ENCODE assay signal across 8 mouse cellular contexts in the genomic region with DNA sequence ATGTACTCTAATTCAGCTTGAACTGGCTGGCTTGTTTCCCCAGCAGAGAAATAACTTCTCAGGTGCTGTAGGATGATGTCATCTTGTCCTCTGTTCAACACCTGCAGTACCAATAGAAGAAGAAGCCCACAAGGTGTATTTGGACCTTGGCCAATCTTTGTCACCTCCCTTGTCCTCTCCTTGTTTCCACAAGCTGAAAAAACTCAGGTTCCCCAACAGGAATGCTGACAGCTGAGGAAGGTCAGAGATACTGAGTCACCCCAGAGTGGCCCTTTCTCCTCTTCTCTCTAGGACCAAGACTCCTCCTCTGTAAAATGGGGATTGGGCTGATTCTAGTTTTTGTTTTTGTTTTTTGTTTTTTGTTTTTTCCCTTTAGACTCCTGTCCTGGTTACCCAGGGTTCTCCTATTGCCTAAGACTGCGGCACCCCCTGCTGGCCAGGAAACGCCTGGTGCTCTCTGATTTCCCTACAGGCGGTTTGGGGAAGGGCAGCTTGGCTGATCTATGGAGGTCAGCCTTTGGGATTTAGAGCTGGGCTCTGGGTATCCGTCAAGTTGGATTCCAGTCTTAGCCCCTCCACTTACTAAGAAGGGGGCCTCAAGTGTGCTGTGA. TPM values are rescaled to one million over a fixed set of nuclear protein-coding genes. Genes with fewer than 3 reads are reported as not detected.
DNase-seq lines count a peak whose midpoint lies in the region; ATAC-seq and TF ChIP-seq lines count a peak whose summit lies in the region.

No protein-coding gene starts in this region.

- peak; percentile 89 for DNase-seq in hindbrain, embryonic 11.5 days (ENCODE audit: low spot score)
- DNase-seq in gastrocnemius, postnatal 10 days = peak; percentile 87
- DNase-seq in kidney, adult 2 months = peak; percentile 91
- peak; percentile 90 for DNase-seq in limb, embryonic 11.5 days (ENCODE audit: low spot score)
- DNase-seq in monocyte, adult 2 months (ENCODE audit: low read depth in 1 of 2, low spot score in 2 of 2) = peak; percentile 61 to 82
- peak; percentile 77 to 89 for DNase-seq in spleen, postnatal 4 days (ENCODE audit: low spot score in 2 of 2)

- no peak overlapping the region for H3K4me3 ChIP-seq in hindbrain, embryonic 11.5 days (ENCODE audit: low read depth, low read length)
- H3K4me3 ChIP-seq in hindbrain, embryonic 13.5 days = no peak overlapping the region
- H3K4me3 ChIP-seq in kidney, adult 2 months (ENCODE audit: insufficient read depth, low read depth, low read length) = no peak overlapping the region
- no peak overlapping the region for H3K4me3 ChIP-seq in limb, embryonic 11.5 days (ENCODE audit: low read depth, low read length)

- WGBS in hindbrain, embryonic 11.5 days = 3% methylated on average over 4 of the region's 4 CpGs
- 3% methylated on average over 4 of the region's 4 CpGs for WGBS in hindbrain, embryonic 13.5 days
- 2% methylated on average over 4 of the region's 4 CpGs for WGBS in kidney, adult 2 months
- WGBS in limb, embryonic 11.5 days = 7% methylated on average over 4 of the region's 4 CpGs

- H3K4me2 ChIP-seq in hindbrain, embryonic 11.5 days (replicated peaks; ENCODE audit: low read depth, low read length) = no peak overlapping the region
- no peak overlapping the region for H3K4me2 ChIP-seq in hindbrain, embryonic 13.5 days
- H3K4me2 ChIP-seq in limb, embryonic 11.5 days (ENCODE audit: low read depth, severe bottlenecking) = no peak overlapping the region

- no peaks in the 10 kb centered on the region for H3K27me3 ChIP-seq in hindbrain, embryonic 11.5 days (ENCODE audit: control insufficient read depth, insufficient read depth, low read length)
- no peaks in the 10 kb centered on the region for H3K27me3 ChIP-seq in hindbrain, embryonic 13.5 days
- H3K27me3 ChIP-seq in kidney, adult 2 months (replicated peaks; ENCODE audit: control insufficient read depth, insufficient read depth, low read length) = no peaks in the 10 kb centered on the region
- no peaks in the 10 kb centered on the region for H3K27me3 ChIP-seq in limb, embryonic 11.5 days (ENCODE audit: control insufficient read depth, insufficient read depth, low read length)

- no peaks in the 10 kb centered on the region for H3K9me3 ChIP-seq in hindbrain, embryonic 11.5 days (ENCODE audit: control insufficient read depth, low read length)
- no peaks in the 10 kb centered on the region for H3K9me3 ChIP-seq in hindbrain, embryonic 13.5 days
- H3K9me3 ChIP-seq in limb, embryonic 11.5 days (ENCODE audit: control insufficient read depth, low read length) = no peaks in the 10 kb centered on the region

- H3K9ac ChIP-seq in hindbrain, embryonic 11.5 days (ENCODE audit: low read depth, low read length) = no peak overlapping the region
- H3K9ac ChIP-seq in hindbrain, embryonic 13.5 days = no peak overlapping the region
- H3K9ac ChIP-seq in limb, embryonic 11.5 days (ENCODE audit: low read length) = no peak overlapping the region

- peak; percentile 99 for TF ChIP-seq CTCF in kidney, adult 2 months (conservative IDR thresholded peaks at IDR 0.05; ENCODE audit: insufficient read depth, insufficient read length, low read depth, low read length)

- ATAC-seq in hindbrain, embryonic 11.5 days (ENCODE audit: low FRiP score) = peak; percentile 38
- no peak for ATAC-seq in hindbrain, embryonic 13.5 days (ENCODE audit: low FRiP score)
- ATAC-seq in common myeloid progenitor, adult 5-6 weeks (replicated peaks; ENCODE audit: low read depth, poor library complexity, severe bottlenecking) = peak; percentile 91
- no peak for ATAC-seq in limb, embryonic 11.5 days (ENCODE audit: insufficient number of reproducible peaks, low FRiP score, low TSS enrichment, low read depth)

- H3K27ac ChIP-seq in hindbrain, embryonic 11.5 days (ENCODE audit: low read depth, low read length) = no peak overlapping the region
- no peak overlapping the region for H3K27ac ChIP-seq in hindbrain, embryonic 13.5 days
- H3K27ac ChIP-seq in kidney, adult 2 months (ENCODE audit: insufficient read depth, low read depth, low read length) = no peak overlapping the region
- no peak overlapping the region for H3K27ac ChIP-seq in limb, embryonic 11.5 days (replicated peaks; ENCODE audit: low read depth, low read length)

- no peaks in the 10 kb centered on the region for H3K4me1 ChIP-seq in hindbrain, embryonic 11.5 days (replicated peaks; ENCODE audit: control insufficient read depth, insufficient read depth, low read length)
- no peaks in the 10 kb centered on the region for H3K4me1 ChIP-seq in hindbrain, embryonic 13.5 days (replicated peaks)
- H3K4me1 ChIP-seq in kidney, adult 2 months (ENCODE audit: control insufficient read depth, insufficient read depth, low read length) = no peaks in the 10 kb centered on the region
- no peaks in the 10 kb centered on the region for H3K4me1 ChIP-seq in limb, embryonic 11.5 days (ENCODE audit: control insufficient read depth, insufficient read depth, low read length)

- no peaks in the 10 kb centered on the region for H3K36me3 ChIP-seq in hindbrain, embryonic 11.5 days (ENCODE audit: control insufficient read depth, insufficient read depth, low read length)
- no peaks in the 10 kb centered on the region for H3K36me3 ChIP-seq in hindbrain, embryonic 13.5 days
- H3K36me3 ChIP-seq in kidney, adult 2 months (ENCODE audit: control insufficient read depth, insufficient read depth, low read length) = no peaks in the 10 kb centered on the region
- H3K36me3 ChIP-seq in limb, embryonic 11.5 days (ENCODE audit: control insufficient read depth, insufficient read depth, low read length) = no peaks in the 10 kb centered on the region

- no peak for TF ChIP-seq POLR2A in kidney, adult 2 months (IDR thresholded peaks at IDR 0.05; ENCODE audit: low read depth, low read length)

RNA-seq across cellular contexts. Expression of a gene that starts 26.4 kb away (rescaled TPM):
- 96.5 and 113 TPM in 2 replicates for polyA plus RNA-seq in hindbrain, embryonic 11.5 days (2014; fragmentation: Nextera tagmentation; extraction: Ambion mirVana)
- 145 TPM in 2 replicates for polyA plus RNA-seq in hindbrain, embryonic 13.5 days (2015; fragmentation: Nextera tagmentation; extraction: Ambion mirVana)
- 9.4 and 13.5 TPM in 2 replicates for total RNA-seq in common myeloid progenitor, adult 5-6 weeks (2017)
- 10 to 100 TPM; 14.1 to 17.6 TPM for total RNA-seq in gastrocnemius, postnatal 10 days (2021)
- 67.2 and 71.2 TPM in 2 replicates for polyA plus RNA-seq in kidney, adult 2 months (2012; rRNA removed)
- polyA plus RNA-seq in limb, embryonic 11.5 days (2014; fragmentation: Nextera tagmentation; extraction: Ambion mirVana) = 54.2 and 56.4 TPM in 2 replicates

RNA-seq across cellular contexts. Expression of a gene that starts 31.7 kb away (rescaled TPM):
- polyA plus RNA-seq in hindbrain, embryonic 11.5 days (2014; fragmentation: Nextera tagmentation; extraction: Ambion mirVana) = 71.4 and 71.6 TPM in 2 replicates
- 36.4 and 40.6 TPM in 2 replicates for polyA plus RNA-seq in hindbrain, embryonic 13.5 days (2015; fragmentation: Nextera tagmentation; extraction: Ambion mirVana)
- 18.4 and 22.3 TPM in 2 replicates for total RNA-seq in common myeloid progenitor, adult 5-6 weeks (2017)
- 10 to 100 TPM; 25.5 to 25.7 TPM for total RNA-seq in gastrocnemius, postnatal 10 days (2021)
- polyA plus RNA-seq in kidney, adult 2 months (2012; rRNA removed) = 125 and 145 TPM in 2 replicates
- 87.2 and 90.2 TPM in 2 replicates for polyA plus RNA-seq in limb, embryonic 11.5 days (2014; fragmentation: Nextera tagmentation; extraction: Ambion mirVana)

Comparison
In these comparisons a context has a peak if more than half of its experiments do, and no peak if none do; other contexts are left out.
1. ATAC-seq: peak in hindbrain, embryonic 11.5 days (single experiment) and common myeloid progenitor, adult 5-6 weeks (single experiment); none in hindbrain, embryonic 13.5 days (single experiment) and limb, embryonic 11.5 days (single experiment).
2. Peak in every context shown above with its lines, with median percentiles within 50 percentile points of each other: DNase-seq.